Mouse (Mus musculus) cerebellum, adult 2 months (tissue): ENCODE measurements around the gene Eef2.

ENCODE experiments used
- CTCF ChIP-seq: fragments of 200-500 bp; IDR thresholded peaks from 2 replicates; pipeline ENCODE4 v1.5.1; 2011; ENCODE audit warnings: low read depth, mild to moderate bottlenecking, control low read depth, low read length, moderate library complexity, borderline replicate concordance; ENCODE audit not compliant: insufficient read depth
- POLR2A ChIP-seq: fragments of 200-500 bp; IDR thresholded peaks from 2 replicates; pipeline ENCODE4 v1.6.1; 2011; ENCODE audit warnings: low read length, control low read depth, borderline replicate concordance; ENCODE audit not compliant: insufficient read depth

DNA sequence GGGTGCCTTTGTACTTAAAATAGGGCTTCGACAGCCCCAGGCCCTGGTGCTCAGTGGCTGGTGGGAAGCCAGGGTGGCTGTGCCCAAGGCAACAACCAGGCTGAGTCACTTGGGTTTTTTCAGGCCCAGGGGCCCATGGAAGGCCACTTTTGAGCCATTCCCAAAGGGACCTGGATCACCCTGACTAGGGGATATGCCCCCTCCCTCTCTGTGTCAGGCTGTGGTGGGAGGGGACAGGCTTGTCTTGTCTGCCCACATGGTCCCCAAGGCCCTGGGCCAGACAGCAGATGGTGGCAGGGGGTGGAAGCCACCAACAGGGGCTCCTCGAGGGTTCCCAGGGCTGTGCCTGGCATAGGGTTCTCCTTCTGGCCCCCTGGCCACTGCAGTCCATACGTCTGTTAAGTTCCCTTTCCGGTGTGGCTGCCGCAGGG, 33.9 kb upstream of the Eef2 start:
- TF ChIP-seq CTCF (no peak), POLR2A (no peak)
